Mouse (Mus musculus): Measurements from ENCODE around the gene Med22.

GRCm38 (mm10) chr2:26902467-26903220 is 7.8 kb downstream of the Med22 start, which contains the start of gene Surf6:
- TF ChIP-seq CTCF (IDR thresholded peaks at IDR 0.05; ENCODE audit: borderline replicate concordance, insufficient read depth, low read length), result no peak
- peak; percentile 73 for TF ChIP-seq POLR2A (IDR thresholded peaks at IDR 0.05; ENCODE audit: low read depth, low read length)

Data from embryonic fibroblast, embryonic 13.5 days (primary cell).